Mouse (Mus musculus): ENCODE measurements at regions not wholly inside any gene's neighbourhood (a gene's known extent, or its start where the extent isn't known, plus 50 kb on each side); places are given as distances from the start of the nearest gene placed in this dataset.

- DNase-seq (ENCODE audit: low spot score in 2 of 2): no peak
These were observed 51.2 kb upstream of the Rap1b start for GRCm38 (mm10) chr10:117896911-117897643.

- no peak for DNase-seq (ENCODE audit: low spot score in 2 of 2)
These were observed 51.9 kb upstream of the Rap1b start for GRCm38 (mm10) chr10:117897766-117898165.

GRCm38 (mm10) chr10:117898391-117898790 lies 52.6 kb upstream of the Rap1b start:
- no peak for DNase-seq (ENCODE audit: low spot score in 2 of 2)

GRCm38 (mm10) chr10:117899410-117899935 lies 53.6 kb upstream of the Rap1b start:
- peak in 1 of 2 experiments; percentile 14 for DNase-seq (ENCODE audit: low spot score in 2 of 2)

GRCm38 (mm10) chr10:117905666-117906266 lies 59.9 kb upstream of the Rap1b start:
- DNase-seq (ENCODE audit: low spot score in 2 of 2): peak in 1 of 2 experiments; percentile 17

- peak; percentile 58 to 61 for DNase-seq (ENCODE audit: low spot score in 2 of 2)
These were observed 60.5 kb upstream of the Rap1b start for GRCm38 (mm10) chr10:117906267-117906811.

- no peak for DNase-seq (ENCODE audit: low spot score in 2 of 2)
These were observed 62.3 kb upstream of the Rap1b start for GRCm38 (mm10) chr10:117908079-117908675.

GRCm38 (mm10) chr10:117909155-117909554 lies 63.3 kb upstream of the Rap1b start:
- no peak for DNase-seq (ENCODE audit: low spot score in 2 of 2)

- no peak for DNase-seq (ENCODE audit: low spot score in 2 of 2)
These were observed 64.0 kb upstream of the Rap1b start for GRCm38 (mm10) chr10:117909811-117910239.

GRCm38 (mm10) chr10:117910426-117910825 lies 64.6 kb upstream of the Rap1b start:
- DNase-seq (ENCODE audit: low spot score in 2 of 2): no peak

- DNase-seq (ENCODE audit: low spot score in 2 of 2): no peak
These were observed 69.3 kb upstream of the Rap1b start for GRCm38 (mm10) chr10:117915011-117915735.

GRCm38 (mm10) chr10:117916280-117916679 lies 70.4 kb upstream of the Rap1b start:
- DNase-seq (ENCODE audit: low spot score in 2 of 2): no peak

GRCm38 (mm10) chr10:117917870-117918269 lies 72.0 kb upstream of the Rap1b start:
- DNase-seq (ENCODE audit: low spot score in 2 of 2): no peak

- no peak for DNase-seq (ENCODE audit: low spot score in 2 of 2)
These were observed 72.8 kb upstream of the Rap1b start for GRCm38 (mm10) chr10:117918616-117919015.

- DNase-seq (ENCODE audit: low spot score in 2 of 2): no peak
These were observed 73.5 kb upstream of the Rap1b start for GRCm38 (mm10) chr10:117919186-117919941.

- no peak for DNase-seq (ENCODE audit: low spot score in 2 of 2)
These were observed 79.4 kb upstream of the Rap1b start for GRCm38 (mm10) chr10:117925186-117925585.

GRCm38 (mm10) chr10:117925611-117926555 lies 80.0 kb upstream of the Rap1b start:
- no peak for DNase-seq (ENCODE audit: low spot score in 2 of 2)

- no peak for DNase-seq (ENCODE audit: low spot score in 2 of 2)
These were observed 83.2 kb upstream of the Rap1b start for GRCm38 (mm10) chr10:117928998-117929397.

- DNase-seq (ENCODE audit: low spot score in 2 of 2): no peak
These were observed 89.0 kb upstream of the Rap1b start for GRCm38 (mm10) chr10:117934797-117935196.

- DNase-seq (ENCODE audit: low spot score in 2 of 2): no peak
These were observed 92.9 kb upstream of the Rap1b start for GRCm38 (mm10) chr10:117938717-117939116.

Measured in frontal cortex, postnatal 10 days (tissue).